Mouse (Mus musculus) midbrain, embryonic 14.5 days (tissue): ENCODE measurements at regions not wholly inside any gene's neighbourhood (a gene's known extent, or its start where the extent isn't known, plus 50 kb on each side); places are given as distances from the start of the nearest gene placed in this dataset.

Experiments used
- ATAC-seq: fragments of 200-750 bp; cut with Nextera tagmentation; 2 replicates; pipeline ENCODE4 v1.8.0; 2017; ENCODE audit warnings: moderate number of reproducible peaks, moderate library complexity; ENCODE audit not compliant: low FRiP score, low TSS enrichment
- DNase-seq: peaks from one replicate; pipeline ENCODE4 v3.0.0-alpha.2; 2015
- H3K27ac ChIP-seq: fragments of 300-500 bp; sonication (generic); replicated peaks from 2 replicates; pipeline ENCODE4 v1.5.1; 2014; ENCODE audit warnings: mild to moderate bottlenecking, low read depth, low read length, moderate library complexity
- H3K27me3 ChIP-seq: fragments of 300-500 bp; sonication (generic); 2 replicates; pipeline ENCODE4 v1.6.1; 2014; ENCODE audit warnings: low read length, control low read depth, mixed read lengths; ENCODE audit not compliant: control insufficient read depth, insufficient read depth
- H3K36me3 ChIP-seq: fragments of 300-500 bp; sonication (generic); 2 replicates; pipeline ENCODE4 v1.6.1; 2014; ENCODE audit warnings: low read length, control low read depth; ENCODE audit not compliant: control insufficient read depth, insufficient read depth
- H3K4me1 ChIP-seq: fragments of 300-500 bp; sonication (generic); 2 replicates; pipeline ENCODE4 v1.6.1; 2014; ENCODE audit warnings: mild to moderate bottlenecking, antibody characterized with exemption, low read length, control low read depth; ENCODE audit not compliant: control insufficient read depth, insufficient read depth
- H3K4me2 ChIP-seq: fragments of 300-500 bp; sonication (generic); 2 replicates; pipeline ENCODE4 v1.6.1; 2014; ENCODE audit warnings: mild to moderate bottlenecking, low read length, moderate library complexity
- H3K4me3 ChIP-seq: fragments of 300-500 bp; sonication (generic); replicated peaks from 2 replicates; pipeline ENCODE4 v1.5.1; 2014; ENCODE audit warnings: low read depth, low read length
- H3K9ac ChIP-seq: fragments of 300-500 bp; sonication (generic); replicated peaks from 2 replicates; pipeline ENCODE4 v1.6.1; 2014; ENCODE audit warnings: mild to moderate bottlenecking, low read length, moderate library complexity
- H3K9me3 ChIP-seq: fragments of 300-500 bp; sonication (generic); 2 replicates; pipeline ENCODE4 v1.6.1; 2016; ENCODE audit warnings: low read length, control low read depth, mixed read lengths; ENCODE audit not compliant: control insufficient read depth
- WGBS: fragments of 180-500 bp; shearing (Covaris S2); extraction: QIAGEN DNeasy Blood & Tissue Kit; methylation state at CpG from one replicate; pipeline ENCODE4 v1.1.7; 2014; 5-methylcytosine and 5-hydroxymethylcytosine counted together

- Histone ChIP-seq H3K36me3 (no peaks in the 10 kb centered on the region), H3K4me2 (no peak overlapping the region), H3K9me3 (no peaks in the 10 kb centered on the region), H3K4me3 (no peak overlapping the region), H3K9ac (no peak overlapping the region), H3K27ac (no peak overlapping the region), H3K27me3 (no peaks in the 10 kb centered on the region), H3K4me1 (no peaks in the 10 kb centered on the region)
- DNase-seq, result no peak
- 85% methylated on average over 3 of the region's 3 CpGs for WGBS
- no peak for ATAC-seq
Measured at GRCm38 (mm10) chr3:140059102-140059501, 853.6 kb downstream of the Stpg2 start.

- Histone ChIP-seq H3K9me3 (no peaks in the 10 kb centered on the region), H3K27ac (no peak overlapping the region), H3K4me3 (no peak overlapping the region), H3K36me3 (no peaks in the 10 kb centered on the region), H3K4me2 (no peak overlapping the region), H3K27me3 (no peaks in the 10 kb centered on the region), H3K4me1 (no peaks in the 10 kb centered on the region), H3K9ac (no peak overlapping the region)
- DNase-seq (no peak), ATAC-seq (no peak)
- 88% methylated on average over 4 of the region's 4 CpGs for WGBS
Measured at GRCm38 (mm10) chr3:140059522-140060110, 854.1 kb downstream of the Stpg2 start.

- DNase-seq, result no peak
- no peak overlapping the region for H3K4me2 ChIP-seq
- H3K9me3 ChIP-seq, result no peaks in the 10 kb centered on the region
- no peak overlapping the region for H3K27ac ChIP-seq
- no peaks in the 10 kb centered on the region for H3K36me3 ChIP-seq
- WGBS, result 93% methylated on average over 10 of the region's 10 CpGs
- no peaks in the 10 kb centered on the region for H3K4me1 ChIP-seq
- H3K9ac ChIP-seq, result no peak overlapping the region
- no peaks in the 10 kb centered on the region for H3K27me3 ChIP-seq
- no peak for ATAC-seq
- H3K4me3 ChIP-seq, result no peak overlapping the region
Measured at GRCm38 (mm10) chr3:140061769-140062381, 856.4 kb downstream of the Stpg2 start.

GRCm38 (mm10) chr3:140062880-140063279 lies 857.4 kb downstream of the Stpg2 start:
- no peak for DNase-seq

GRCm38 (mm10) chr3:140084333-140084732 lies 878.8 kb downstream of the Stpg2 start:
- Histone ChIP-seq H3K36me3 (no peaks in the 10 kb centered on the region), H3K4me1 (no peaks in the 10 kb centered on the region), H3K4me3 (no peak overlapping the region), H3K27ac (no peak overlapping the region), H3K27me3 (no peaks in the 10 kb centered on the region), H3K9me3 (no peaks in the 10 kb centered on the region), H3K4me2 (no peak overlapping the region), H3K9ac (no peak overlapping the region)
- DNase-seq (no peak), ATAC-seq (no peak)
- WGBS, result 95% methylated on average over 3 of the region's 3 CpGs

More at GRCm38 (mm10) chr3:140062880-140063279, 857.4 kb downstream of the Stpg2 start:
- Histone ChIP-seq H3K36me3 (no peaks in the 10 kb centered on the region), H3K27ac (no peak overlapping the region), H3K4me3 (no peak overlapping the region), H3K9ac (no peak overlapping the region), H3K27me3 (no peaks in the 10 kb centered on the region), H3K9me3 (no peaks in the 10 kb centered on the region), H3K4me2 (no peak overlapping the region), H3K4me1 (no peaks in the 10 kb centered on the region)
- no peak for ATAC-seq
- 88% methylated on average over 5 of the region's 5 CpGs for WGBS

- Histone ChIP-seq H3K4me1 (no peaks in the 10 kb centered on the region), H3K9me3 (no peaks in the 10 kb centered on the region), H3K36me3 (no peaks in the 10 kb centered on the region), H3K4me3 (no peak overlapping the region), H3K27ac (no peak overlapping the region), H3K9ac (no peak overlapping the region), H3K27me3 (no peaks in the 10 kb centered on the region), H3K4me2 (no peak overlapping the region)
- DNase-seq (no peak), ATAC-seq (no peak)
- 95% methylated on average over 3 of the region's 3 CpGs for WGBS
Measured at GRCm38 (mm10) chr3:140085385-140085784, 879.9 kb downstream of the Stpg2 start.

GRCm38 (mm10) chr3:140088019-140088418 lies 882.5 kb downstream of the Stpg2 start:
- H3K27me3 ChIP-seq, result no peaks in the 10 kb centered on the region
- 97% methylated on average over 3 of the region's 3 CpGs for WGBS
- H3K4me1 ChIP-seq, result no peaks in the 10 kb centered on the region
- DNase-seq (no peak), ATAC-seq (no peak)
- H3K36me3 ChIP-seq, result no peaks in the 10 kb centered on the region
- no peaks in the 10 kb centered on the region for H3K9me3 ChIP-seq
- no peak overlapping the region for H3K9ac ChIP-seq
- H3K4me2 ChIP-seq, result no peak overlapping the region
- no peak overlapping the region for H3K4me3 ChIP-seq
- H3K27ac ChIP-seq, result no peak overlapping the region

GRCm38 (mm10) chr3:140091900-140092299 lies 886.4 kb downstream of the Stpg2 start:
- 79% methylated on average over 2 of the region's 2 CpGs for WGBS
- H3K36me3 ChIP-seq, result no peaks in the 10 kb centered on the region

GRCm38 (mm10) chr3:140096854-140097540 lies 891.5 kb downstream of the Stpg2 start:
- ATAC-seq, result no peak
- H3K4me2 ChIP-seq, result no peak overlapping the region
- H3K27me3 ChIP-seq, result no peaks in the 10 kb centered on the region
- H3K9me3 ChIP-seq, result no peaks in the 10 kb centered on the region
- H3K4me1 ChIP-seq, result no peaks in the 10 kb centered on the region
- DNase-seq, result no peak
- H3K4me3 ChIP-seq, result no peak overlapping the region
- H3K27ac ChIP-seq, result no peak overlapping the region
- no peaks in the 10 kb centered on the region for H3K36me3 ChIP-seq
- H3K9ac ChIP-seq, result no peak overlapping the region

More at GRCm38 (mm10) chr3:140091900-140092299, 886.4 kb downstream of the Stpg2 start:
- H3K4me1 ChIP-seq, result no peaks in the 10 kb centered on the region
- no peaks in the 10 kb centered on the region for H3K27me3 ChIP-seq
- DNase-seq, result no peak
- H3K4me3 ChIP-seq, result no peak overlapping the region
- H3K4me2 ChIP-seq, result no peak overlapping the region
- no peak overlapping the region for H3K27ac ChIP-seq
- no peaks in the 10 kb centered on the region for H3K9me3 ChIP-seq
- no peak for ATAC-seq
- H3K9ac ChIP-seq, result no peak overlapping the region
